In the genomic region with DNA sequence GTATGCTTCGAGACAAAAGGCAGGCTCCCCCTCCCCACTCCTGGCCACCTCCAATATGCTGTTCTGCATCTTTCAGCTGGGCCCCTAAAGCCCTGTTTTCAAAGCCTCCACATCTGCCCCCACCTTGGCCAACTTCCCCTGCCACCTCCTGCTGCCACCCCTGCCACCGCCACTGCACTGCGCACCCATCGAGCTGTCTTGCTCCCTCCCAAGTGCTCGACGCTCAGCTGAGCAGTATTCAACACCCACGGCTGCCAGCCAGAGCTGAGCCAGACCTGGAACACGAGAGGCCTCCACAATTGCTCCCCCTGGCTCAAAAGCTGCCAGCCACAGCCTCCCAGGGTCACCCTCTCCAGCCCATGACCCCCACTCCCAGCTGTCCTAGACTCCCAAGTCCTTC, we compare ENCODE assay signal across 20 mouse cellular contexts. TPM values are rescaled to one million over a fixed set of nuclear protein-coding genes. Genes with fewer than 3 reads are reported as not detected.
DNase-seq lines count a peak whose midpoint lies in the region; ATAC-seq lines count a peak whose summit lies in the region.
"Had no signal": no experiment of that assay in that cellular context is flagged by ENCODE, and none has a peak within 500 bp of the region (broad histone marks: within the 10 kb centered on the region; RNA-seq: fewer than 3 reads in every experiment).

No protein-coding gene starts in this region.

- H3K4me3 ChIP-seq in midbrain, embryonic 10.5 days, result no peak overlapping the region
- H3K4me3 ChIP-seq in midbrain, embryonic 15.5 days, result no peak overlapping the region
- H3K4me3 ChIP-seq in forebrain, embryonic 15.5 days, result no peak overlapping the region
- H3K4me3 ChIP-seq in heart, embryonic 11.5 days (ENCODE audit: low read depth, low read length), result no peak overlapping the region
- H3K4me3 ChIP-seq: embryonic facial prominence, embryonic 10.5 days; heart, adult 2 months; heart, embryonic 15.5 days; limb, embryonic 15.5 days; liver, embryonic 15.5 days; midbrain, embryonic 12.5 days had no signal

- no peak overlapping the region for H3K4me2 ChIP-seq in midbrain, embryonic 15.5 days
- no peak overlapping the region for H3K4me2 ChIP-seq in forebrain, embryonic 15.5 days (replicated peaks)
- no peak overlapping the region for H3K4me2 ChIP-seq in heart, embryonic 11.5 days
- H3K4me2 ChIP-seq: heart, embryonic 15.5 days; limb, embryonic 15.5 days; liver, embryonic 15.5 days; midbrain, embryonic 12.5 days had no signal

- H3K9ac ChIP-seq in midbrain, embryonic 15.5 days, result no peak overlapping the region
- H3K9ac ChIP-seq in forebrain, embryonic 15.5 days (replicated peaks), result no peak overlapping the region
- no peak overlapping the region for H3K9ac ChIP-seq in heart, embryonic 11.5 days (ENCODE audit: low read depth, low read length)
- H3K9ac ChIP-seq: heart, embryonic 15.5 days; limb, embryonic 15.5 days; liver, embryonic 15.5 days; midbrain, embryonic 12.5 days had no signal

- H3K27me3 ChIP-seq in midbrain, embryonic 10.5 days (ENCODE audit: low read depth, poor library complexity, severe bottlenecking), result peaks cover 23% of the 10 kb centered on the region; the same call in 1 of the 2 replicates
- H3K27me3 ChIP-seq in midbrain, embryonic 15.5 days (replicated peaks), result no peaks in the 10 kb centered on the region
- H3K27me3 ChIP-seq in forebrain, embryonic 15.5 days, result no peaks in the 10 kb centered on the region
- H3K27me3 ChIP-seq in heart, embryonic 11.5 days (ENCODE audit: control insufficient read depth, insufficient read depth, low read length), result peaks cover 17% of the 10 kb centered on the region

- H3K9me3 ChIP-seq in midbrain, embryonic 10.5 days (replicated peaks), result no peaks in the 10 kb centered on the region
- no peaks in the 10 kb centered on the region for H3K9me3 ChIP-seq in midbrain, embryonic 15.5 days
- H3K9me3 ChIP-seq in forebrain, embryonic 15.5 days, result no peaks in the 10 kb centered on the region
- H3K9me3 ChIP-seq in heart, embryonic 11.5 days (replicated peaks; ENCODE audit: control insufficient read depth, low read length), result no peaks in the 10 kb centered on the region
- H3K9me3 ChIP-seq: embryonic facial prominence, embryonic 10.5 days; heart, embryonic 15.5 days; limb, embryonic 15.5 days; liver, embryonic 15.5 days; midbrain, embryonic 12.5 days had no signal

- DNase-seq in frontal cortex, postnatal 36 days (ENCODE audit: low spot score in 2 of 2), result peak; percentile 49 to 55
- DNase-seq in frontal cortex, postnatal 14 days (ENCODE audit: low spot score in 2 of 2), result no peak
- no peak for DNase-seq in midbrain, embryonic 10.5 days (ENCODE audit: low spot score)
- peak; percentile 42 for DNase-seq in right cerebral cortex, postnatal 25 days
- DNase-seq: B cell, adult 2 months; cerebellum, adult 8-10 months; gastrocnemius, postnatal 25 days; heart, adult 2 months; heart, postnatal 4 days; kidney, adult 8-10 months; kidney, postnatal 25 days had no signal

- no peak for ATAC-seq in midbrain, embryonic 15.5 days (replicated peaks)
- ATAC-seq in forebrain, embryonic 15.5 days (replicated peaks), result 0 out of 2 replicates have a peak, but pooled peaks have one; percentile 32
- ATAC-seq in heart, embryonic 11.5 days (replicated peaks; ENCODE audit: insufficient number of reproducible peaks, low FRiP score, low TSS enrichment), result no peak

- H3K4me1 ChIP-seq in midbrain, embryonic 10.5 days, result peaks cover 43% of the 10 kb centered on the region
- peaks cover 15% of the 10 kb centered on the region; the same call in 1 of the 2 replicates for H3K4me1 ChIP-seq in midbrain, embryonic 15.5 days
- H3K4me1 ChIP-seq in forebrain, embryonic 15.5 days, result peaks cover 17% of the 10 kb centered on the region
- H3K4me1 ChIP-seq in heart, embryonic 11.5 days (ENCODE audit: control insufficient read depth, insufficient read depth, low read length), result peaks cover 4% of the 10 kb centered on the region; the same call in 1 of the 2 replicates
- H3K4me1 ChIP-seq: limb, embryonic 15.5 days; liver, embryonic 15.5 days had no signal

- 53% methylated on average over 8 of the region's 8 CpGs for WGBS in midbrain, embryonic 10.5 days
- 52% methylated on average over 8 of the region's 8 CpGs for WGBS in midbrain, embryonic 15.5 days
- WGBS in forebrain, embryonic 15.5 days, result 34% methylated on average over 8 of the region's 8 CpGs
- WGBS in heart, embryonic 11.5 days (ENCODE audit: insufficient replicate concordance), result 35% methylated on average over 8 of the region's 8 CpGs

- H3K27ac ChIP-seq in midbrain, embryonic 10.5 days (replicated peaks), result peak overlapping the region; percentile 42; the same call in 1 of the 2 replicates
- H3K27ac ChIP-seq in midbrain, embryonic 15.5 days, result no peak overlapping the region
- no peak overlapping the region for H3K27ac ChIP-seq in forebrain, embryonic 15.5 days (replicated peaks)
- H3K27ac ChIP-seq in heart, embryonic 11.5 days (ENCODE audit: low read depth, low read length), result no peak overlapping the region
- H3K27ac ChIP-seq: embryonic facial prominence, embryonic 10.5 days; heart, adult 2 months; heart, embryonic 15.5 days; limb, embryonic 15.5 days; liver, embryonic 15.5 days; macrophage; midbrain, embryonic 12.5 days had no signal

- no peaks in the 10 kb centered on the region for H3K36me3 ChIP-seq in midbrain, embryonic 10.5 days
- H3K36me3 ChIP-seq in midbrain, embryonic 15.5 days (replicated peaks), result no peaks in the 10 kb centered on the region
- no peaks in the 10 kb centered on the region for H3K36me3 ChIP-seq in forebrain, embryonic 15.5 days
- no peaks in the 10 kb centered on the region for H3K36me3 ChIP-seq in heart, embryonic 11.5 days (ENCODE audit: control insufficient read depth, insufficient read depth, low read length)
- H3K36me3 ChIP-seq: embryonic facial prominence, embryonic 10.5 days; heart, embryonic 15.5 days; limb, embryonic 15.5 days; liver, embryonic 15.5 days; midbrain, embryonic 12.5 days had no signal

RNA-seq across cellular contexts. Expression of a gene that starts 47.8 kb away (rescaled TPM):
- 5.9 and 6.7 TPM in 2 replicates for polyA plus RNA-seq in midbrain, embryonic 10.5 days (2016; fragmentation: Nextera tagmentation; extraction: Ambion mirVana)
- polyA plus RNA-seq in midbrain, embryonic 15.5 days (2015; fragmentation: Nextera tagmentation; extraction: Ambion mirVana), result 5.6 and 6.4 TPM in 2 replicates
- polyA plus RNA-seq in forebrain, embryonic 15.5 days (2015; fragmentation: Nextera tagmentation; extraction: Ambion mirVana), result 4.1 and 5.3 TPM in 2 replicates
- polyA plus RNA-seq in heart, embryonic 11.5 days (2014; fragmentation: Nextera tagmentation; extraction: Ambion mirVana), result 1.3 and 2.0 TPM in 2 replicates

Comparison
In these comparisons a context has a peak if more than half of its experiments do, and no peak if none do; other contexts are left out.
1. DNase-seq: peak in frontal cortex, postnatal 36 days (2 of 2) and right cerebral cortex, postnatal 25 days (single experiment); none in frontal cortex, postnatal 14 days (0 of 2) and midbrain, embryonic 10.5 days (single experiment).